Mouse (Mus musculus): ENCODE data around the gene Lin7a.

The Lin7a gene

GRCm38 (mm10) chr10:107251801-107252502 lies 19.5 kb upstream of the Lin7a start:
- no peak for DNase-seq (ENCODE audit: extremely low spot score, low spot score)

- DNase-seq (ENCODE audit: extremely low spot score, low spot score): no peak
These were observed 19.0 kb upstream of the Lin7a start for GRCm38 (mm10) chr10:107252503-107252815.

GRCm38 (mm10) chr10:107253191-107253965 lies 18.1 kb upstream of the Lin7a start:
- no peak for DNase-seq (ENCODE audit: extremely low spot score, low spot score)

GRCm38 (mm10) chr10:107254656-107255055 lies 16.8 kb upstream of the Lin7a start:
- no peak for DNase-seq (ENCODE audit: extremely low spot score, low spot score)

- DNase-seq (ENCODE audit: extremely low spot score, low spot score): no peak
These were observed 16.0 kb upstream of the Lin7a start for GRCm38 (mm10) chr10:107255351-107256050.

GRCm38 (mm10) chr10:107256451-107256960 lies 15.0 kb upstream of the Lin7a start:
- DNase-seq (ENCODE audit: extremely low spot score, low spot score): no peak

GRCm38 (mm10) chr10:107260428-107260827 lies 11.1 kb upstream of the Lin7a start:
- no peak for DNase-seq (ENCODE audit: extremely low spot score, low spot score)

- DNase-seq (ENCODE audit: extremely low spot score, low spot score): peak; percentile 78
These were observed 781 bp downstream of the Lin7a start for GRCm38 (mm10) chr10:107272131-107272803.

GRCm38 (mm10) chr10:107272804-107273145 lies 1.3 kb downstream of the Lin7a start:
- DNase-seq (ENCODE audit: extremely low spot score, low spot score): no peak

- peak; percentile 15 for DNase-seq (ENCODE audit: extremely low spot score, low spot score)
These were observed 2.4 kb downstream of the Lin7a start for GRCm38 (mm10) chr10:107273848-107274247.

- no peak for DNase-seq (ENCODE audit: extremely low spot score, low spot score)
These were observed 3.3 kb downstream of the Lin7a start for GRCm38 (mm10) chr10:107274785-107275184.

GRCm38 (mm10) chr10:107276647-107277046 lies 5.2 kb downstream of the Lin7a start:
- no peak for DNase-seq (ENCODE audit: extremely low spot score, low spot score)

GRCm38 (mm10) chr10:107293934-107294664 lies 22.6 kb downstream of the Lin7a start:
- no peak for DNase-seq (ENCODE audit: extremely low spot score, low spot score)

- DNase-seq (ENCODE audit: extremely low spot score, low spot score): no peak
These were observed 29.2 kb downstream of the Lin7a start for GRCm38 (mm10) chr10:107300587-107301248.

GRCm38 (mm10) chr10:107310964-107311490 lies 39.5 kb downstream of the Lin7a start:
- DNase-seq (ENCODE audit: extremely low spot score, low spot score): no peak

GRCm38 (mm10) chr10:107312609-107313008 lies 41.1 kb downstream of the Lin7a start:
- no peak for DNase-seq (ENCODE audit: extremely low spot score, low spot score)

- DNase-seq (ENCODE audit: extremely low spot score, low spot score): no peak
These were observed 41.9 kb downstream of the Lin7a start for GRCm38 (mm10) chr10:107313395-107313794.

GRCm38 (mm10) chr10:107315251-107315650 lies 43.8 kb downstream of the Lin7a start:
- DNase-seq (ENCODE audit: extremely low spot score, low spot score): no peak

- DNase-seq (ENCODE audit: extremely low spot score, low spot score): no peak
These were observed 44.2 kb downstream of the Lin7a start for GRCm38 (mm10) chr10:107315681-107316080.

- no peak for DNase-seq (ENCODE audit: extremely low spot score, low spot score)
These were observed 44.6 kb downstream of the Lin7a start for GRCm38 (mm10) chr10:107316100-107316499.

Data from neural tube, embryonic 10.5 days (tissue).